Mouse (Mus musculus) thymus, postnatal 36 days (tissue): ENCODE data around the gene Lrrc72.

Experiments
- DNase-seq, 2 experiments: peaks; one replicate each; pipeline ENCODE4 v3.0.0; 2022; ENCODE audit warnings: mixed read lengths in 2 of 2

The Lrrc72 gene

GRCm38 (mm10) chr12:36187081-36187480 lies 66.1 kb downstream of the Lrrc72 start:
- no peak for DNase-seq

GRCm38 (mm10) chr12:36182570-36182969 lies 70.6 kb downstream of the Lrrc72 start:
- no peak for DNase-seq

- no peak for DNase-seq
Measured at GRCm38 (mm10) chr12:36177227-36177626, 76.0 kb downstream of the Lrrc72 start.

GRCm38 (mm10) chr12:36165299-36165698 lies 87.9 kb downstream of the Lrrc72 start:
- no peak for DNase-seq

GRCm38 (mm10) chr12:36164126-36164791 lies 88.9 kb downstream of the Lrrc72 start:
- no peak for DNase-seq
